Mouse (Mus musculus) forebrain, embryonic 11.5 days (tissue): ENCODE measurements around the gene Gpr75. TPM values are rescaled to one million over a fixed set of nuclear protein-coding genes. Genes with fewer than 3 reads are reported as not detected.

Experiments used
- ATAC-seq: fragments of 200-750 bp; cut with Nextera tagmentation; replicated peaks from 2 replicates; pipeline ENCODE4 v1.8.0; 2017; ENCODE audit warnings: moderate TSS enrichment; ENCODE audit not compliant: low FRiP score
- DNase-seq: peaks from one replicate; pipeline ENCODE4 v3.0.0-alpha.2; 2017; ENCODE audit warnings: low spot score
- H3K27ac ChIP-seq: fragments of 300-500 bp; sonication (generic); 2 replicates; pipeline ENCODE4 v1.5.1; 2014; ENCODE audit warnings: low read depth, low read length
- H3K27me3 ChIP-seq: fragments of 300-500 bp; sonication (generic); 2 replicates; pipeline ENCODE4 v1.6.1; 2014; ENCODE audit warnings: mild to moderate bottlenecking, low read length, mixed read lengths; ENCODE audit not compliant: control insufficient read depth, insufficient read depth
- H3K36me3 ChIP-seq: fragments of 300-500 bp; sonication (generic); 2 replicates; pipeline ENCODE4 v1.6.1; 2014; ENCODE audit warnings: mild to moderate bottlenecking, low read length, moderate library complexity, mixed read lengths; ENCODE audit not compliant: control insufficient read depth, insufficient read depth
- H3K4me1 ChIP-seq: fragments of 300-500 bp; sonication (generic); replicated peaks from 2 replicates; pipeline ENCODE4 v1.6.1; 2014; ENCODE audit warnings: low read length, mixed read lengths; ENCODE audit not compliant: control insufficient read depth, insufficient read depth
- H3K4me2 ChIP-seq: fragments of 300-500 bp; sonication (generic); 2 replicates; pipeline ENCODE4 v1.6.1; 2014; ENCODE audit warnings: low read depth, mild to moderate bottlenecking, low read length, moderate library complexity, mixed read lengths; ENCODE audit not compliant: severe bottlenecking
- H3K4me3 ChIP-seq: fragments of 300-500 bp; sonication (generic); 2 replicates; pipeline ENCODE4 v1.5.1; 2014; ENCODE audit warnings: low read depth, low read length
- H3K9ac ChIP-seq: fragments of 300-500 bp; sonication (generic); 2 replicates; pipeline ENCODE4 v1.6.1; 2014; ENCODE audit warnings: low read length
- H3K9me3 ChIP-seq: fragments of 300-500 bp; sonication (generic); 2 replicates; pipeline ENCODE4 v1.6.1; 2016; ENCODE audit warnings: low read length, mixed read lengths; ENCODE audit not compliant: control insufficient read depth
- WGBS: fragments of 180-500 bp; shearing (Covaris S2); extraction: QIAGEN DNeasy Blood & Tissue Kit; methylation state at CpG from one replicate; pipeline ENCODE4 v1.1.7; 2014; 5-methylcytosine and 5-hydroxymethylcytosine counted together
- polyA plus RNA-seq: library from polyadenylated mRNA; unstranded; fragments of >200 nt; fragmentation: Nextera tagmentation; extraction: Ambion mirVana; gene quantifications from 2 replicates; pipeline ENCODE4 v1.2.1, GENCODE M21; 2014

Gene Gpr75
- polyA plus RNA-seq, 1 experiment from 2014 or later, result 1.2 TPM

- Histone ChIP-seq H3K9me3 (no peaks in the 10 kb centered on the region), H3K4me3 (no peak overlapping the region), H3K4me2 (no peak overlapping the region), H3K4me1 (no peaks in the 10 kb centered on the region), H3K27me3 (no peaks in the 10 kb centered on the region), H3K27ac (no peak overlapping the region), H3K9ac (no peak overlapping the region), H3K36me3 (no peaks in the 10 kb centered on the region)
- 94% methylated on average over 3 of the region's 3 CpGs for WGBS
- DNase-seq (no peak), ATAC-seq (no peak)
These were observed 38.1 kb downstream of the Gpr75 start for GRCm38 (mm10) chr11:30923283-30923682.

- no peak overlapping the region for H3K4me2 ChIP-seq
- H3K9me3 ChIP-seq, result no peaks in the 10 kb centered on the region
- no peaks in the 10 kb centered on the region; the same call in 1 of the 2 replicates for H3K36me3 ChIP-seq
- no peak for DNase-seq
- ATAC-seq, result no peak
- no peaks in the 10 kb centered on the region for H3K27me3 ChIP-seq
- H3K4me3 ChIP-seq, result no peak overlapping the region
- H3K4me1 ChIP-seq, result no peaks in the 10 kb centered on the region
- H3K27ac ChIP-seq, result no peak overlapping the region
- no peak overlapping the region for H3K9ac ChIP-seq
These were observed 42.9 kb downstream of the Gpr75 start for GRCm38 (mm10) chr11:30928079-30928478.

GRCm38 (mm10) chr11:30928498-30928897 is 43.3 kb downstream of the Gpr75 start:
- Histone ChIP-seq H3K36me3 (no peaks in the 10 kb centered on the region; the same call in 1 of the 2 replicates), H3K27me3 (no peaks in the 10 kb centered on the region), H3K4me1 (no peaks in the 10 kb centered on the region), H3K27ac (no peak overlapping the region), H3K4me2 (no peak overlapping the region), H3K4me3 (no peak overlapping the region), H3K9me3 (no peaks in the 10 kb centered on the region), H3K9ac (no peak overlapping the region)
- ATAC-seq (no peak), DNase-seq (no peak)
- WGBS, result 100% methylated on average over 1 of the region's 1 CpGs

Other genes starting within 250 kb of the Gpr75 start
- gene Acyp2, start 235.8 kb upstream of the Gpr75 start, polyA plus RNA-seq, result 6.1 and 8.2 TPM in 2 replicates
- gene Psme4, start 113.6 kb upstream of the Gpr75 start, polyA plus RNA-seq, result 33.1 and 41.7 TPM in 2 replicates
- 30.8 and 31.3 TPM in 2 replicates for gene Asb3, start 58 bp downstream of the Gpr75 start, polyA plus RNA-seq
- 9.0 TPM in 2 replicates for gene Erlec1, start 69.0 kb downstream of the Gpr75 start, polyA plus RNA-seq
- gene Chac2, start 101.0 kb downstream of the Gpr75 start, polyA plus RNA-seq, result 13.5 and 14.2 TPM in 2 replicates